Mouse (Mus musculus) heart, embryonic 12.5 days (tissue): ENCODE measurements around the gene Gm9736. TPM values are rescaled to one million over a fixed set of nuclear protein-coding genes. Genes with fewer than 3 reads are reported as not detected.
"Not testable (repeated sequence)": the region's sequence is repeated elsewhere in the genome, so short reads cannot be mapped to it uniquely, and the experiment has no call there.

ENCODE experiments used
- ATAC-seq: fragments of 200-750 bp; cut with Nextera tagmentation; 2 replicates; pipeline ENCODE4 v1.8.0; 2017; ENCODE audit warnings: moderate TSS enrichment, moderate library complexity; ENCODE audit not compliant: insufficient number of reproducible peaks, low FRiP score
- H3K27ac ChIP-seq: fragments of 300-500 bp; sonication (generic); 2 replicates; pipeline ENCODE4 v1.5.1; 2016; ENCODE audit warnings: mild to moderate bottlenecking, moderate library complexity; ENCODE audit not compliant: poor library complexity, severe bottlenecking
- H3K27me3 ChIP-seq: fragments of 300-500 bp; sonication (generic); replicated peaks from 2 replicates; pipeline ENCODE4 v1.6.1; 2016; ENCODE audit warnings: mild to moderate bottlenecking, moderate library complexity
- H3K36me3 ChIP-seq: fragments of 300-500 bp; sonication (generic); 2 replicates; pipeline ENCODE4 v1.6.1; 2016; ENCODE audit warnings: mild to moderate bottlenecking, moderate library complexity
- H3K4me1 ChIP-seq: fragments of 300-500 bp; sonication (generic); replicated peaks from 2 replicates; pipeline ENCODE4 v1.6.1; 2016; ENCODE audit warnings: mild to moderate bottlenecking
- H3K4me2 ChIP-seq: fragments of 300-500 bp; sonication (generic); 2 replicates; pipeline ENCODE4 v1.6.1; 2016; ENCODE audit warnings: mild to moderate bottlenecking, moderate library complexity
- H3K4me3 ChIP-seq: fragments of 300-500 bp; sonication (generic); 2 replicates; pipeline ENCODE4 v1.5.1; 2016; ENCODE audit warnings: mild to moderate bottlenecking
- H3K9ac ChIP-seq: fragments of 300-500 bp; sonication (generic); 2 replicates; pipeline ENCODE4 v1.6.1; 2016; ENCODE audit warnings: mild to moderate bottlenecking, moderate library complexity
- H3K9me3 ChIP-seq: fragments of 300-500 bp; sonication (generic); replicated peaks from 2 replicates; pipeline ENCODE4 v1.6.1; 2016; ENCODE audit warnings: mild to moderate bottlenecking, moderate library complexity
- WGBS: fragments of 180-500 bp; shearing (Covaris S2); methylation state at CpG from one replicate; pipeline ENCODE4 v1.1.7; 2016; 5-methylcytosine and 5-hydroxymethylcytosine counted together
- polyA plus RNA-seq: library from polyadenylated mRNA; unstranded; fragments of >200 nt; fragmentation: Nextera tagmentation; extraction: Ambion mirVana; gene quantifications from 2 replicates; pipeline ENCODE4 v1.2.1, GENCODE M21; 2016

The Gm9736 gene
- polyA plus RNA-seq, 1 experiment from 2014 or later = not detected

- H3K4me1 ChIP-seq = no peaks in the 10 kb centered on the region
- H3K4me2 ChIP-seq = no peak within 1 kb of the TSS
- H3K4me3 ChIP-seq = no peak within 1 kb of the TSS
- no peaks in the 10 kb centered on the region for H3K36me3 ChIP-seq
- 27% methylated on average over 3 of the region's 3 CpGs for WGBS
- H3K9me3 ChIP-seq = no peaks in the 10 kb centered on the region
- ATAC-seq = no peak
- H3K9ac ChIP-seq = no peak within 1 kb of the TSS
- no peak within 1 kb of the TSS for H3K27ac ChIP-seq
- no peaks in the 10 kb centered on the region; the same call in 1 of the 2 replicates for H3K27me3 ChIP-seq
These were observed 25.0 kb downstream of the Gm9736 start, which contains the start of gene Gm10100 for GRCm38 (mm10) chr10:77726186-77726585. Gm10100 (plus strand) TSS chr10:77726486.

- Histone ChIP-seq H3K27ac (no peak overlapping the region), H3K9me3 (peaks cover 6% of the 10 kb centered on the region; the same call in 1 of the 2 replicates), H3K36me3 (no peaks in the 10 kb centered on the region), H3K9ac (no peak overlapping the region), H3K4me1 (no peaks in the 10 kb centered on the region), H3K4me3 (no peak overlapping the region), H3K4me2 (no peak overlapping the region), H3K27me3 (no peaks in the 10 kb centered on the region; the same call in 1 of the 2 replicates)
- no peak for ATAC-seq
- 76% methylated on average over 8 of the region's 8 CpGs for whole genome bisulfite sequencing
These were observed 26.3 kb downstream of the Gm9736 start for GRCm38 (mm10) chr10:77724855-77725254.

- not testable (repeated sequence) for H3K4me3 ChIP-seq, H3K4me1 ChIP-seq, H3K4me2 ChIP-seq, ATAC-seq, H3K27me3 ChIP-seq, H3K9ac ChIP-seq, H3K9me3 ChIP-seq, H3K27ac ChIP-seq, H3K36me3 ChIP-seq
- WGBS = 74% methylated on average over 1 of the region's 1 CpGs
These were observed 30.9 kb downstream of the Gm9736 start, which contains the start of gene Krtap12-1 for GRCm38 (mm10) chr10:77720299-77720698. Krtap12-1 (plus strand) TSS chr10:77720599.

DNA sequence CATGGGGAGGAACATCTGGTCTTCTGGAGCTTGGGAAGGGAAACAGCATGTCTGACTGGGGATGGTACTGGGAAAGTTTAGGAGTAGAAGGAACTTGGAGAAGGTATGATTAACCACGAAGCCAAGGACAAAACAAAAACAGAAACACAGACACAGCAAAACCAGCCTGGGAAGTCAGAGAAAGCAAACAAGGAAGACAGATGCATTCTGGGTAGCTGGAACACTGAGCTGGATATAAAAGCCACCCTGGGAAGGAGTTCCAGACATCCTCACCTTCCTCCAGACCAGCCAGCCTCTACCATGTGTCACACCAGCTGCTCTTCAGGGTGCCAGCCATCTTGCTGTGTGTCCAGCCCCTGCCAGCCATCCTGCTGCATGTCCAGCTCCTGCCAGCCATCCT is 35.6 kb downstream of the Gm9736 start, which contains the start of gene Gm10142:
Gene Gm10142, plus strand, starts transcription at position 301 of the 400 bp plus-strand sequence.
- no peaks in the 10 kb centered on the region for H3K36me3 ChIP-seq
- no peaks in the 10 kb centered on the region for H3K27me3 ChIP-seq
- no peak within 1 kb of the TSS for H3K27ac ChIP-seq
- H3K4me2 ChIP-seq = no peak within 1 kb of the TSS
- no peak within 1 kb of the TSS for H3K9ac ChIP-seq
- H3K4me1 ChIP-seq = no peaks in the 10 kb centered on the region
- H3K4me3 ChIP-seq = no peak within 1 kb of the TSS
- ATAC-seq = no peak
- H3K9me3 ChIP-seq = peaks cover 12% of the 10 kb centered on the region; the same call in 1 of the 2 replicates
- 69% methylated on average over 1 of the region's 1 CpGs for WGBS

DNA sequence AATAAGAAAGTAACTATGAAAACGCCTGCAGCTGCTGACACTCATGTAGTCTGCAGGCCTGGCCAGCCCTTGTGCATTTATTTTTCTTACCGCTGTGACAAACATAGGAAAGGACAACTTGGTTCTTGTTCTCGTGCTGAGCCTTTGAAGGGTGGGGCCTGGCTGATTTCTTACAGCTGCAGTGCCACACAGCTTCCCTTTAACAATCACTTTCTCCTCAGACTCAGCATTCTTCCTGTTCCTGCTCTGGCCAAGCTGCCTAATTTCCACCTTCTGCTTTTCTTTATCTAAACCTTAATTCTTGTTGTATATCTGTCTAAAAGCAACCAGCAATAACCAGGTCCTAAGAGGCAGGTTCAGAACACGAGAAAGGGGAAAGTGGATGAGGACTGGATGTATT is 37.4 kb downstream of the Gm9736 start:
- 41% methylated on average over 4 of the region's 4 CpGs for WGBS
- no peak for ATAC-seq
- no peak overlapping the region for H3K27ac ChIP-seq

GRCm38 (mm10) chr10:77711157-77711556 is 40.0 kb downstream of the Gm9736 start, which contains the start of gene Gm10024:
Gm10024 (plus strand) TSS chr10:77711457.
- H3K9ac ChIP-seq, H3K4me3 ChIP-seq, H3K36me3 ChIP-seq, H3K27ac ChIP-seq, H3K4me2 ChIP-seq, H3K27me3 ChIP-seq, ATAC-seq, H3K4me1 ChIP-seq: not testable (repeated sequence)
- 0 out of 2 replicates have a peak, but pooled peaks cover 13% of the 10 kb centered on the region for H3K9me3 ChIP-seq

More for the DNA sequence above, 37.4 kb downstream of the Gm9736 start:
- H3K4me2 ChIP-seq = no peak overlapping the region
- H3K9me3 ChIP-seq = 0 out of 2 replicates have a peak, but pooled peaks cover 6% of the 10 kb centered on the region
- no peaks in the 10 kb centered on the region for H3K27me3 ChIP-seq
- no peak overlapping the region for H3K9ac ChIP-seq
- H3K36me3 ChIP-seq = no peaks in the 10 kb centered on the region
- H3K4me3 ChIP-seq = no peak overlapping the region
- no peaks in the 10 kb centered on the region for H3K4me1 ChIP-seq

DNA sequence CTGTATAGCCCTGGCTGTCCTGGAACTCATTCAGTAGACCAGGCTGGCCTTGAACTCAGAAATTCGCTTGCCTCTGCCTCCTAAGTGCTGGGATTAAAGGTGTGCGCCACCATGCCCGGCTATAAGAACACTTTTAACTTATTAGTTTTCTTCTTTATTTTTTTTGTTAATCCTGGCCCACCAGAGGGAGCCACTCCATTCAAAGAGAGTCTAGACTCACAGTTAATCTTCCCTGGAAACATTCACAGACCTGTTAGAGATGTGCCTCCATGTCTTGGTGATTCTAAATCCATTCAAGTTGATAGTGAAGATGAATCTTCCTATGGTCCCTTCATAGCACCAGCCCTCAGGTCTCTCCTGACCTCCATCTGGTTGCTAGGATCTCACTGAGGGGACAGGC is 41.3 kb downstream of the Gm9736 start:
- Histone ChIP-seq H3K4me3 (no peak overlapping the region), H3K36me3 (no peaks in the 10 kb centered on the region), H3K9me3 (0 out of 2 replicates have a peak, but pooled peaks cover 13% of the 10 kb centered on the region), H3K27ac (no peak overlapping the region), H3K9ac (no peak overlapping the region), H3K27me3 (no peaks in the 10 kb centered on the region), H3K4me1 (no peaks in the 10 kb centered on the region), H3K4me2 (no peak overlapping the region)
- 73% methylated on average over 3 of the region's 3 CpGs for WGBS
- ATAC-seq = no peak

- no peak within 1 kb of the TSS for H3K4me3 ChIP-seq
- no peak within 1 kb of the TSS for H3K27ac ChIP-seq
- no peaks in the 10 kb centered on the region for H3K27me3 ChIP-seq
- H3K9me3 ChIP-seq = peaks cover 18% of the 10 kb centered on the region; the same call in 1 of the 2 replicates
- H3K36me3 ChIP-seq = no peaks in the 10 kb centered on the region
- 95% methylated on average over 1 of the region's 1 CpGs for WGBS
- H3K9ac ChIP-seq = no peak within 1 kb of the TSS
- H3K4me2 ChIP-seq = no peak within 1 kb of the TSS
- no peak for ATAC-seq
- H3K4me1 ChIP-seq = no peaks in the 10 kb centered on the region
These were observed 44.8 kb downstream of the Gm9736 start, which contains the start of gene Gm10272 for GRCm38 (mm10) chr10:77706326-77706725. Gm10272 (plus strand) TSS chr10:77706626.

Other genes with a start within 250 kb of the Gm9736 start
- gene Fam207a, start 235.6 kb downstream of the Gm9736 start, polyA plus RNA-seq = 31.0 and 32.1 TPM in 2 replicates
- 1.5 and 2.5 TPM in 2 replicates for gene Itgb2, start 221.1 kb downstream of the Gm9736 start, polyA plus RNA-seq
- gene Pttg1ip, start 169.6 kb downstream of the Gm9736 start, polyA plus RNA-seq = 103 and 104 TPM in 2 replicates
- gene Sumo3, start 145.3 kb downstream of the Gm9736 start, polyA plus RNA-seq = 177 and 184 TPM in 2 replicates
- 14.5 TPM in 1 of 2 replicates, not detected in the other for gene Gm49325, start 145.2 kb downstream of the Gm9736 start, polyA plus RNA-seq
- 69.5 and 72.8 TPM in 2 replicates for gene Ube2g2, start 129.1 kb downstream of the Gm9736 start, polyA plus RNA-seq
- gene Tspear, start 64.8 kb downstream of the Gm9736 start, polyA plus RNA-seq = not detected in 2 replicates
- not detected in 2 replicates for gene Gm19402, start 60.6 kb downstream of the Gm9736 start, polyA plus RNA-seq
- gene Gm9508, start 54.1 kb downstream of the Gm9736 start, polyA plus RNA-seq = not detected in 2 replicates
- not detected in 2 replicates for gene Gm10272, start 44.7 kb downstream of the Gm9736 start, polyA plus RNA-seq
- gene Gm10024, start 39.9 kb downstream of the Gm9736 start, polyA plus RNA-seq = not detected in 2 replicates
- not detected in 2 replicates for gene Gm10142, start 35.5 kb downstream of the Gm9736 start, polyA plus RNA-seq
- gene Krtap12-1, start 30.8 kb downstream of the Gm9736 start, polyA plus RNA-seq = not detected in 2 replicates
- gene Gm10100, start 24.9 kb downstream of the Gm9736 start, polyA plus RNA-seq = not detected in 2 replicates
- not detected in 2 replicates for gene Gm18596, start 8.7 kb downstream of the Gm9736 start, polyA plus RNA-seq
- gene Gm3233, start 8.3 kb upstream of the Gm9736 start, polyA plus RNA-seq = not detected in 2 replicates
- gene Gm3238, start 20.0 kb upstream of the Gm9736 start, polyA plus RNA-seq = not detected in 2 replicates
- not detected in 2 replicates for gene Gm7138, start 25.6 kb upstream of the Gm9736 start, polyA plus RNA-seq
- gene Gm3250, start 31.2 kb upstream of the Gm9736 start, polyA plus RNA-seq = not detected in 2 replicates
- gene Gm7137, start 36.8 kb upstream of the Gm9736 start, polyA plus RNA-seq = not detected in 2 replicates
- gene Gm9639, start 43.7 kb upstream of the Gm9736 start, polyA plus RNA-seq = not detected in 2 replicates
- gene Gm19668, start 47.8 kb upstream of the Gm9736 start, polyA plus RNA-seq = not detected in 2 replicates
- not detected in 2 replicates for gene Gm9507, start 60.5 kb upstream of the Gm9736 start, polyA plus RNA-seq
- gene Gm2696, start 63.3 kb upstream of the Gm9736 start, polyA plus RNA-seq = not detected in 2 replicates
- not detected in 2 replicates for gene Krtap10-4, start 75.7 kb upstream of the Gm9736 start, polyA plus RNA-seq
- gene Krtap10-10, start 84.6 kb upstream of the Gm9736 start, polyA plus RNA-seq = not detected in 2 replicates
- not detected in 2 replicates for gene Gm36176, start 95.4 kb upstream of the Gm9736 start, polyA plus RNA-seq
- not detected in 2 replicates for gene Gm10318, start 101.5 kb upstream of the Gm9736 start, polyA plus RNA-seq
- gene Gm3285, start 110.6 kb upstream of the Gm9736 start, polyA plus RNA-seq = not detected in 2 replicates
- 1.9 and 2.1 TPM in 2 replicates for gene Lrrc3, start 151.2 kb upstream of the Gm9736 start, polyA plus RNA-seq
- 0.19 and 0.32 TPM in 2 replicates for gene Trpm2, start 219.2 kb upstream of the Gm9736 start, polyA plus RNA-seq
- 14.8 and 15.6 TPM in 2 replicates for gene 1810043G02Rik, start 227.2 kb upstream of the Gm9736 start, polyA plus RNA-seq